Mouse (Mus musculus) frontal cortex, postnatal 36 days (tissue): Measurements from ENCODE around the gene Fam104a.
A peak's percentile ranks its signal among the peaks of the same experiment; 100 is the strongest.

Experiments used
- DNase-seq, 2 experiments: peaks; one replicate each; pipeline ENCODE4 v3.0.0; 2022; ENCODE audit warnings: low spot score in 2 of 2

The Fam104a gene

DNA sequence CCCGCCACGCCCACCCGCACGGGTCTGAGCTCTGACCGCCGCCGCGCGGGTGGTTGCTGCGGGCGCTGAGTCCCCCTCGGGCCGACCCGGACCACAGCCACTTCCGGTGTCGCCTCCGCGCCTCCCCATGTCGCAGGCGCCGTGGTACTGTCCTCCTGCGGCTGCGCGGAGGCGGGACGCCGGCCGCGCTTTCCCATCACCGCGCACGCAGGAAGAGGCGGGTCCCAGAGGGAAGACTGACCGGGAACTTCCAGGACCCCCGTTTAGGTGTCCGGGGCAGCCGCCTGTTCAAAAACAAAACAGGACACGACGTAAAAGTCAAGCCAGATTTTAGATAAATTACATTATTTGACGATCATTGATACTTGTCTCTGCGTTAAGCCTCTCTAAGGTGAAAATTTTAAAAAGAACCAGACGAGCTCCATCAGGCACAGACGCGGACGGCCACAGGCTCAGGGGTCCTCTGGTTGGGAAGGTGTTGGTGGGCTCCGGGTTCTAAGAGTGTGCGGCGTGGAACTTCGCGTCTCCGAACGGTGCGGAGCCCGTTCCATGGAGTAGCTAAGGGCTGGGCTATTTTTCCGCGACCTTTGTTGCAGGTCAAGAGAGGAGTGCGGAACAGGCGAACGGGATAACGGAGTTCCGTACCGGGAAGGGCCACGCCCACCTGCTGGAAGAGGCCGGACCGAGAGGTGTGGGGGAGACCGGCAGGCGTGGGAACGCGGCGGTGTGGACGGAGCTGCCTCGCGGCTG lies at the start of gene Fam104a, which contains the start of gene D11Wsu47e:
Gene Fam104a, minus strand, starts transcription at position 199 of the 750 bp plus-strand sequence.
Gene D11Wsu47e, plus strand, starts transcription at position 456 of the 750 bp plus-strand sequence.
- peak; percentile 95 to 96 for DNase-seq

DNA sequence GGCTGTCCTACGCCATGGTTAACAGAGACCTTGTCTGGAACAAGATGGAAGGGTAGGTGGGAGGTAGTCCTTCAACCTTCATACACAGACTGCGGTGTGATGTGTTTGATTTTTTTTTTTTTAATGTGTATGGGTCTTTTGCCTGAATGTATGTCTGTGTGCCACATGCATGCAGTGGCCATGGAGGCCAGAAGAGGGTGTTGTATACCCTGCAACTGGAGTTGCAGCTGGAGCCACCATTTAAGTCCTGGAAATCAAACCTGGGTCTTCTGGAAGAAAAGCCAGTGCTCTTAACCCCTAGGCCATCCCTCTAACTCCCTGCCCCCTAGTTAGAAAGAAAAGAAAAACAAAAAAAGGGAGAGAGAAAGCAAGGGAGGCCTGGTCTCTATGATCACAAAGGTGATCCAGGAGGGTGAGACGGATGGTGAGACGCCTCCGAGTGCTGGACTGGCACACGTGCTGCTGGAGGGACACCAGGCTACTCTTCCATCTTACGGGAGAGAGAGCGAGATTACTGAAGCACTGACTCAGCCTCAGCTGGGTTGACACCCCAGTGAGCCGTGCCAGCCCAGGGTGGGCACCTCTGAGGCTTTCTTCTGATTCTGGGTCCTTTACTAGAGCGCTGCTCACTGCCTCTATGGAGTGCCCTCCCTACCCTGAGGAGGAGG lies 48.1 kb upstream of the Fam104a start:
- no peak for DNase-seq

- DNase-seq, result no peak
Measured at GRCm38 (mm10) chr11:113730879-113731278, 46.9 kb upstream of the Fam104a start.

GRCm38 (mm10) chr11:113729917-113730316 lies 46.0 kb upstream of the Fam104a start:
- no peak for DNase-seq

DNA sequence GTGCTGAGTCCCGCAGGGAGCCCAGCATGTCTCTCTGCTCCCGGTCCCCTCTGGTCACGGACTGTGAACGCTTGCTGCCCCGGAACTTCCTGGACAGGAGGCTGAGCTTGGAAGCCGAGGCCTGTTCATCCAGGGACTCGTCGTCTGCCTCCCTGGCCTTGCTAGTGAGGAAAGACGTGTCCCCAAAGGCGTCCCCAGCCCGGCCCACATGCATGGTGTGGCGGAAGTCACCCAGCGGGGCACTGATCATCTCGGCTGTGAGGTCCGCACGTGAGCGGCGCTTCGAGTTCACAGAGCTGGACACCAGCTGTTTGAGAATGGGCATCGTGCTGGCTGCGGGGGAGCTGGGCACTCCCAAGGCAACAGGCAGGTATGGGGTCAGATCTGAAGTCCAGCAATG lies 45.3 kb upstream of the Fam104a start:
- DNase-seq, result no peak

DNA sequence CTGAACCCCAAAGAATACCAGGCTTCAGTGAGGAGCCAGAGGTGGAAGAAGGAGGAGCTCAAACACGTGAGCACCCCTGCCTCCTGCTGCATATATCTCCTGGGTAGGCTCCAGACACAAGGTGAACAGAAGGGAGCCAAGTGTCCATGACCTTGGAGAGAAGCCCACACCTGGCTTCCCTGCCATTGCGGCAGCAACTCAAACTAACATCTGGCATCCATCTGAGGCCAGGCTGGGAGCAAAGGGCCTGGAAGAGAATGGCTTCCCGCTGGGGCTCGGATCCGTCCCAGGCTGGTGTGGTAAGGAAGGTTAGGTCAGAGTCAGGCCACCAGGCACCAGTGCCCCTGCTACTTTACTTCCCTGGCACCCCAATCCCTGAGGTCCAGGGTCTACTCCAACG lies 44.0 kb upstream of the Fam104a start:
- DNase-seq, result no peak

DNA sequence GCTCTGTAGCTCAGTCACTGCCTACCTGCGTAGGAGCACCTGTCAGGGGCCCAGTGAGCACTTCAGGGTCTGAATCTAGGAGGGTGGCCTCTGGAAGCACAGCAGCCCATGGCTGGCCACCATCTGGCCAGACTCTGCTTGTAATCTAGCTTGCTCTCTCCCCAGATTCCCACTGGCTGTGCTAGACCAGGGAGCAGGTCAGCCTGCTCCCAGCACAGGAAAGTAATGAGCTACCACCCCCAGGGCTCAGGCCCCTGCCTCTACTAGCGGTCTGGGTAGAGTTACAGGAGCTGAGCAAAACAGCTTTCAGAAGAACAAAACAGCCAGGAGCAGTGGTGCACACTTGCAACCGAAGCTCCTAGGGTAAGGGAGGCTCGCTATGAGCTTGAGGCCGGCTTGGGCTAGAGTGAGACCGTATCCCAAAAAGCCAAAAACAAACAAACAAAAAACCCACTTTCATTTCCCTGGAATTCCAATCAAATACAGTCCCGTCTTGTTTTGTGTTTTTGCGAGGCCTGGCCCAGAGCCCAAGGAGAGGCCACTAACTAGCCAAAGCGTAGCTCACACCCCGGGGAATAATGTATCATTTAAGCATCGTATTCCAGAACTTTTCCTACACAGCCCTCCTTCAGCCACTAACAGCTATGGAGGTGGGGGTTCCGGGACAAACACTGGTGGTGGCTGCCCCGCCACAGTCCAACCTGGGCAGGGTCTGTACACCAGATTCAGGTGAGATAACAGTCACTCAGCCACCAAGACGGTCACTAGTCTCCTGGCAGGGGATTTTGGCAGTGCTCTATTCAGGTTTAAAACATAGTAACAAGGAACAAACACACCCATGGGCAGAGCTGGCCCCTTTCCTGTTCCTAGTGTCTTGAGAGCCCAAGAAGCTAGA lies 43.3 kb upstream of the Fam104a start:
- no peak for DNase-seq

GRCm38 (mm10) chr11:113725235-113726048 lies 41.5 kb upstream of the Fam104a start:
- DNase-seq, result no peak

GRCm38 (mm10) chr11:113722405-113723090 lies 38.6 kb upstream of the Fam104a start:
- DNase-seq, result no peak

- DNase-seq, result no peak
Measured at GRCm38 (mm10) chr11:113717767-113718424, 33.9 kb upstream of the Fam104a start.

DNA sequence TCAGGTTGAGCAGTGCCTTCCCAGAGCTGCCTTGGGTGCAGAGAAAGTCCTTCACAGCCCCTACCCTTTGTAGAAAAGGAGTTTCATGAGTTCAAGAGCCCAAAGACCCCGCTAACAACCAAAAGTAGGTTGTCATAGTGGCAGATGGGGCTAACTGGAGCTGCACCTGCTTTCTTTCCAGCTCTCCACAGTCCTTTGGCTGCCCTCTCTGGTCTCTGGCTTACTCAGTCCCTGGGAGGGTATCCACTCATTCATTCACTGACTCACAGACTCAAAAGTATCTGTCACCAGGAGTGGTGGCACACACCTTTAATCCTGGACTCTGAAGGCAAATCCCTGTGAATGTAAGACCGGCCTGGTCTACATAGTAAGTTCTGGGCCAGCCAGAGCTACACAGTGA lies 32.2 kb upstream of the Fam104a start:
- no peak for DNase-seq

DNA sequence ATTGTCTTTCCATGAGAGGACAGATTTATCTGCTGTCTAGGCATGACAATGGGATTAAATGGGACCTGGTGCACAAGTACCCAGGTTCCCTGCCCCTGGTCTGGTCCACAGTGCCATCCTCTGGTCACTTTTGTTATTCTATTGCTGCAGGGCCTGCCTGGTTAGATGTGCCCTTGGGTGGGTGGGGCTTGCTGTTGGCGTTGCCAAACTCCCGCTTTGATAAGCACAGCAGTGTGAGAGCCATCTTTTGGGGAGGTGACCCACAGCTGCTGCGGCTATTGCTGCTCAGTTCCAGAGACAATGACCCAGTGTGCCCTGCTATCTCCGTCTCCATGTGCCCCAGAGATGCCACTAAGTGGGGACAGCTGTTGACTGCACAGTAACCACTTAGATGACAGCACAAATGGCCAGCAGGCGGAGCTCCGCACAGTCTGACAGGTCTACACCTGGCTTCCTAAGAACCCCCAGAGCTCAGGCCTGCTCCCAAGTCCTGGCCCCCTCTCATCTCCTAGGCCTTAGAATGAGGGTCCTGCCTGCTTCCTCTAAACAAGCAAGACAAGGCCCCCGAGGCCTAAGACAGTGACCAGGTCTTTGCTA lies 31.2 kb upstream of the Fam104a start:
- DNase-seq, result no peak

- DNase-seq, result no peak
Measured at GRCm38 (mm10) chr11:113711061-113711460, 27.1 kb upstream of the Fam104a start.

GRCm38 (mm10) chr11:113710257-113710777 lies 26.4 kb upstream of the Fam104a start:
- no peak for DNase-seq

GRCm38 (mm10) chr11:113709731-113710256 lies 25.8 kb upstream of the Fam104a start, which contains the start of gene Cpsf4l:
Gene Cpsf4l (minus strand): TSS chr11:113710017.
- no peak for DNase-seq

GRCm38 (mm10) chr11:113709272-113709671 lies 25.3 kb upstream of the Fam104a start:
- DNase-seq, result no peak

GRCm38 (mm10) chr11:113708629-113709213 lies 24.8 kb upstream of the Fam104a start:
- DNase-seq, result no peak

DNA sequence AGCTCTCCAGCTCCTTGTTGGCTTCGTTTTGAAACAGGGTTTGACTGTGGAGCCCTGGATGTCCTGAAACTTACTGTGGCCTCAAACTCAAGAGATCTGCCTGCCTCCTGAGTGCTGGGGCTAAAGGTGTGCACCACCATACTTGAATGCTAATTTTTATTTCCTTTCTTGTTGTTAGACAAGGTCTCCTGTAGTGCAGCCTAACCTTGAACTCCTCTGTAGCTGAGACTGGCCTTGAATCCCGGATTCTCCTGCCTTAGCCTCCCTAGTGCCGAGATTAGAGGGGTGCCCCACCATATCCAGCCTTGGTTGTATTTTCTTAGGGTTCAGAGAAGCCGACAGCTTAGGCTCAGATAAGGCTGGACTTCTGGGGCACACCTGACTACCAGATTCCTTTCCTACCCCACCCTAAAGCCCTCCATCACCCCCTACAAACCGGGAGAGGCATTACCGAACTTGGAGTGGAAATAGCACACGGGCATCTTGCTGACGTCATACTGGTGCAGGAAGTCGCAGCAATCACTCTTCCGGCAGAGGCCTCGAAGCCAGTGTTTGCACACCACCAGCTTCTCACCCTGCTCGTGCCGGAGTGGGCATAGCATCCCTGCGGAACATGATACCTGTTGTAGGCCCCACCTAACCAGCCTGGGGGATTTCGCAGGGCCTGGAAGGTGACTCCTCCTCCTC lies 22.2 kb upstream of the Fam104a start:
- no peak for DNase-seq
